Mouse (Mus musculus): ENCODE data around the gene Zfp42. TPM values are rescaled to one million over a fixed set of nuclear protein-coding genes. Genes with fewer than 3 reads are reported as not detected.
A peak's percentile ranks its signal among the peaks of the same experiment; 100 is the strongest.
"Not testable (repeated sequence)": the region's sequence is repeated elsewhere in the genome, so short reads cannot be mapped to it uniquely, and the experiment has no call there.

Zfp42 gene
- total RNA-seq (2014; rRNA removed; ENCODE audit: low replicate concordance) (not detected in 2 replicates), polyA plus RNA-seq (2015; fragmentation: Nextera tagmentation; extraction: Ambion mirVana) (not detected in 2 replicates)

GRCm38 (mm10) chr8:43306896-43307295, at the start of gene Zfp42:
Gene Zfp42, minus strand, starts transcription at chr8:43306980.
- 39% methylated on average over 14 of the region's 14 CpGs for WGBS
- no peak within 1 kb of the TSS for H3K4me3 ChIP-seq (ENCODE audit: low read depth, low read length)

GRCm38 (mm10) chr8:43356069-43356770, 49.4 kb upstream of the Zfp42 start:
- Histone ChIP-seq H3K36me3 (replicated peaks; ENCODE audit: control insufficient read depth, insufficient read depth, low read length) (no peaks in the 10 kb centered on the region), H3K9ac (replicated peaks; ENCODE audit: low read depth, low read length) (no peak overlapping the region), H3K9me3 (replicated peaks; ENCODE audit: control insufficient read depth, low read length) (no peaks in the 10 kb centered on the region), H3K4me3 (ENCODE audit: low read depth, low read length) (no peak overlapping the region), H3K4me1 (ENCODE audit: control insufficient read depth, insufficient read depth) (no peaks in the 10 kb centered on the region), H3K27ac (ENCODE audit: low read depth) (no peak overlapping the region), H3K4me2 (ENCODE audit: low read depth, low read length) (no peak overlapping the region), H3K27me3 (ENCODE audit: control insufficient read depth, insufficient read depth, low read length) (no peaks in the 10 kb centered on the region)
- no peak for ATAC-seq (ENCODE audit: insufficient read depth, low read depth)
- TF ChIP-seq EP300 (IDR thresholded peaks at IDR 0.05; ENCODE audit: low read depth) (no peak), CTCF (IDR thresholded peaks at IDR 0.05; ENCODE audit: low read depth) (no peak)
- DNase-seq (ENCODE audit: low spot score) = no peak
- 65% methylated on average over 12 of the region's 12 CpGs for WGBS

More at GRCm38 (mm10) chr8:43306896-43307295, at the start of gene Zfp42:
- Histone ChIP-seq H3K4me2 (ENCODE audit: low read depth, low read length) (no peak within 1 kb of the TSS), H3K9ac (replicated peaks; ENCODE audit: low read depth, low read length) (no peak within 1 kb of the TSS), H3K27me3 (ENCODE audit: control insufficient read depth, insufficient read depth, low read length) (no peaks in the 10 kb centered on the region), H3K27ac (ENCODE audit: low read depth) (no peak within 1 kb of the TSS), H3K9me3 (replicated peaks; ENCODE audit: control insufficient read depth, low read length) (peaks cover 7% of the 10 kb centered on the region), H3K36me3 (replicated peaks; ENCODE audit: control insufficient read depth, insufficient read depth, low read length) (no peaks in the 10 kb centered on the region), H3K4me1 (ENCODE audit: control insufficient read depth, insufficient read depth) (no peaks in the 10 kb centered on the region)
- ATAC-seq (ENCODE audit: insufficient read depth, low read depth) (no peak), DNase-seq (ENCODE audit: low spot score) (no peak)
- no peak for TF ChIP-seq CTCF (IDR thresholded peaks at IDR 0.05; ENCODE audit: low read depth)
- TF ChIP-seq EP300 (IDR thresholded peaks at IDR 0.05; ENCODE audit: low read depth) = no peak

- not testable (repeated sequence) for ATAC-seq (ENCODE audit: insufficient read depth, low read depth); H3K9me3 ChIP-seq (replicated peaks; ENCODE audit: control insufficient read depth, low read length); H3K4me3 ChIP-seq (ENCODE audit: low read depth, low read length)
Measured at GRCm38 (mm10) chr8:43352241-43352640, 45.5 kb upstream of the Zfp42 start.

GRCm38 (mm10) chr8:43338555-43338954, 31.8 kb upstream of the Zfp42 start:
- 58% methylated on average over 5 of the region's 5 CpGs for WGBS
- H3K9ac ChIP-seq (replicated peaks; ENCODE audit: low read depth, low read length) = no peak overlapping the region
- no peak for ATAC-seq (ENCODE audit: insufficient read depth, low read depth)
- H3K27me3 ChIP-seq (ENCODE audit: control insufficient read depth, insufficient read depth, low read length) = no peaks in the 10 kb centered on the region
- no peak for DNase-seq (ENCODE audit: low spot score)
- H3K27ac ChIP-seq (ENCODE audit: low read depth) = no peak overlapping the region
- H3K9me3 ChIP-seq (replicated peaks; ENCODE audit: control insufficient read depth, low read length) = no peaks in the 10 kb centered on the region
- TF ChIP-seq CTCF (IDR thresholded peaks at IDR 0.05; ENCODE audit: low read depth) (no peak), EP300 (IDR thresholded peaks at IDR 0.05; ENCODE audit: low read depth) (no peak)
- H3K4me1 ChIP-seq (ENCODE audit: control insufficient read depth, insufficient read depth) = no peaks in the 10 kb centered on the region
- H3K36me3 ChIP-seq (replicated peaks; ENCODE audit: control insufficient read depth, insufficient read depth, low read length) = no peaks in the 10 kb centered on the region
- no peak overlapping the region for H3K4me2 ChIP-seq (ENCODE audit: low read depth, low read length)
- H3K4me3 ChIP-seq (ENCODE audit: low read depth, low read length) = no peak overlapping the region

More at GRCm38 (mm10) chr8:43352241-43352640, 45.5 kb upstream of the Zfp42 start:
- H3K36me3 ChIP-seq (replicated peaks; ENCODE audit: control insufficient read depth, insufficient read depth, low read length); H3K4me2 ChIP-seq (ENCODE audit: low read depth, low read length); H3K27me3 ChIP-seq (ENCODE audit: control insufficient read depth, insufficient read depth, low read length); H3K4me1 ChIP-seq (ENCODE audit: control insufficient read depth, insufficient read depth); H3K9ac ChIP-seq (replicated peaks; ENCODE audit: low read depth, low read length); H3K27ac ChIP-seq (ENCODE audit: low read depth); DNase-seq (ENCODE audit: low spot score): not testable (repeated sequence)

- H3K9ac ChIP-seq (replicated peaks; ENCODE audit: low read depth, low read length) = no peak overlapping the region
- H3K27ac ChIP-seq (ENCODE audit: low read depth) = no peak overlapping the region
- H3K4me1 ChIP-seq (ENCODE audit: control insufficient read depth, insufficient read depth) = no peaks in the 10 kb centered on the region
- H3K4me3 ChIP-seq (ENCODE audit: low read depth, low read length) = no peak overlapping the region
- no peaks in the 10 kb centered on the region for H3K36me3 ChIP-seq (replicated peaks; ENCODE audit: control insufficient read depth, insufficient read depth, low read length)
- H3K4me2 ChIP-seq (ENCODE audit: low read depth, low read length) = no peak overlapping the region
- H3K9me3 ChIP-seq (replicated peaks; ENCODE audit: control insufficient read depth, low read length) = no peaks in the 10 kb centered on the region
- H3K27me3 ChIP-seq (ENCODE audit: control insufficient read depth, insufficient read depth, low read length) = no peaks in the 10 kb centered on the region
- TF ChIP-seq EP300 (IDR thresholded peaks at IDR 0.05; ENCODE audit: low read depth) (no peak), CTCF (IDR thresholded peaks at IDR 0.05; ENCODE audit: low read depth) (peak; percentile 39)
- DNase-seq (ENCODE audit: low spot score) = no peak
- ATAC-seq (ENCODE audit: insufficient read depth, low read depth) = no peak
- 63% methylated on average over 4 of the region's 4 CpGs for WGBS
Measured at GRCm38 (mm10) chr8:43333465-43333864, 26.7 kb upstream of the Zfp42 start.

- DNase-seq (ENCODE audit: low spot score) (no peak), ATAC-seq (ENCODE audit: insufficient read depth, low read depth) (no peak)
- Histone ChIP-seq H3K4me2 (ENCODE audit: low read depth, low read length) (no peak overlapping the region), H3K36me3 (replicated peaks; ENCODE audit: control insufficient read depth, insufficient read depth, low read length) (no peaks in the 10 kb centered on the region), H3K4me3 (ENCODE audit: low read depth, low read length) (no peak overlapping the region), H3K4me1 (ENCODE audit: control insufficient read depth, insufficient read depth) (no peaks in the 10 kb centered on the region), H3K9me3 (replicated peaks; ENCODE audit: control insufficient read depth, low read length) (no peaks in the 10 kb centered on the region), H3K27ac (ENCODE audit: low read depth) (no peak overlapping the region), H3K9ac (replicated peaks; ENCODE audit: low read depth, low read length) (no peak overlapping the region), H3K27me3 (ENCODE audit: control insufficient read depth, insufficient read depth, low read length) (no peaks in the 10 kb centered on the region)
- 85% methylated on average over 7 of the region's 7 CpGs for WGBS
- no peak for TF ChIP-seq CTCF (IDR thresholded peaks at IDR 0.05; ENCODE audit: low read depth)
- TF ChIP-seq EP300 (IDR thresholded peaks at IDR 0.05; ENCODE audit: low read depth) = no peak
Measured at GRCm38 (mm10) chr8:43331657-43332056, 24.9 kb upstream of the Zfp42 start.
